Mouse (Mus musculus) thymus, postnatal 14 days (tissue): Measurements from ENCODE around the gene Krtap4-2.
"Not testable (repeated sequence)": the region's sequence is repeated elsewhere in the genome, so short reads cannot be mapped to it uniquely, and the experiment has no call there.

Experiments
- DNase-seq: peaks from one replicate; pipeline ENCODE4 v3.0.0; 2021

Krtap4-2 gene

DNA sequence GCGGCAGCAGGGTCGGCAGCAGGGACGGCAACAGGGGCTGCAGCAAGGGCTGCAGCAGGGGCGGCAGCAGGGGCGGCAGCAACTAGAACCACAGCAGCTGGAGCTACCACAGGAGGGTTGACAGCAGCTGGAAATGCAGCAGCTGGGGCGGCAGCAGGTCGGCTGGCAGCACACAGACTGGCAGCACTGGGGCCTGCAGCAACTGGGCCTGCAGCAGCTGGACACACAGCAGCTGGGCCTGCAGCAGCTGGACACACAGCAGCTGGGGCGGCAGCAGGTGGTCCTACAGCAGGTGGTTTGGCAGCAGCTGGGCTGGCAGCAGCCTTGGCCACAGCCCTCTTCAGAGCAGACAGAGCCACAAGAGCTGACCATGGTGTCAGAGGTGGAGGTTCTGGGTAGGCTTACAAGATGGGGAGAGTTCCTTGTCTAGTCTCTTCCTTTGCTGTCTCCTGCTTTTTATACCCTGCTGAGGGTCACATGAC, at the start of gene Krtap4-2:
Gene Krtap4-2 (minus strand): TSS at position 432 of the 482 bp plus-strand sequence.
- no peak for DNase-seq

DNA sequence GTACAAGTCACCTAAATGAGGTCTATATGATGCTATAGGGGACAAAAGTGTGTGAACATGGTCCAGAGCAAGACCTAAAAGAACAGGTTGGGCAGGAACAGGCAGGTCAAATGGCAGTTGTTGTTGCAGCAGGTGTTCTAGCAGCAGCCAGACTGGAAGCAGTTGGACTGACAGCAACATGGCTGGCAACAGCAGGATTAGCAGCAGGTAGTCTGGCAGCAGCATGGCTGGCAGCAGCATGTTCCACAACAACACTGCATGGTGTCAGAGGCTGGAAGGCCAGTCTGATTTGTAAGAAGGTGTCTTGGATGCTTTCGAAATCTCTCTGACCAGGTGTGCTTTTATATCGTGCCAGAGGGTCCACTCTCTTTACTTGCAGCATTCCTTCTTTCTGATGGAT, 48.6 kb upstream of the Krtap4-2 start:
- DNase-seq: no peak

DNA sequence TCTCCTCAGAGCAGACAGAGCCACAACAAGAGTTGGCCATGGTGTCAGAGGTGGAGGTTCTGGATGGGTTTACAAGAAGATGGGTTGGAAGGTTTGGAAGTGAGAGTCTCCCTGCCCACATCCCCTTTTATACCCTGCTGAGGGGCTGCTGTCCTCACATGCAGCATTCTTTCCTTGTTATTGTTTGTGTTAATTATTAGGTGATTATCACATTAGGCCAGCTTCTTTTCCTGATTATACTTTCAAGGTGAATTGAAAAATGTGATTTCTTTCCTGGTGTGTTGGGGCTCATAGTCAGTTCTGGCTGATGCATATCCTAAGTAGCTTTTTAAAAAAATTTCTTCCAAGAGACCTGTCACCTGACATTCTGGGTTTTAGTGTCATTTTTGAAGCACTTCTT, 31.0 kb upstream of the Krtap4-2 start, which contains the start of gene Krtap4-6:
Gene Krtap4-6 (minus strand): TSS at position 101 of the 400 bp plus-strand sequence.
- no peak for DNase-seq

DNA sequence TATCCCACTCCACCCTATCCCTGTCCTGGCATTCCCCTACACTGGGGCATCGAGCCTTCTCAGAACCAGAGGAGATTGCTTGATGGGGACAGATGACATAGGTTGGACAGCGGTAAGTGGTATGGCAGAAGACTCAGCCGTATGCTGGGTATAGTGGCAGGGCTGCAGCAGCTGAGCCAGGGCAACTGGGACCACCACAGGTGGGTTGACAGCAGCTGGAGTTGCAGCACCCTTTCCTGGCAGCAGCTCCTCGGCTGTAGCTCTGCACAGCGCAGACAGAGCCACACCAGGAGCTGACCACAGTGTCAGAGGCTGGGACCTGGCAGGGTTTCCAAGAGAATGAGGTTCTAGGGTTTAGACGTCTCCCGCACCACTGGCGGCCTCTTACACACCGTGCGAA, 27.9 kb upstream of the Krtap4-2 start:
- no peak for DNase-seq

DNA sequence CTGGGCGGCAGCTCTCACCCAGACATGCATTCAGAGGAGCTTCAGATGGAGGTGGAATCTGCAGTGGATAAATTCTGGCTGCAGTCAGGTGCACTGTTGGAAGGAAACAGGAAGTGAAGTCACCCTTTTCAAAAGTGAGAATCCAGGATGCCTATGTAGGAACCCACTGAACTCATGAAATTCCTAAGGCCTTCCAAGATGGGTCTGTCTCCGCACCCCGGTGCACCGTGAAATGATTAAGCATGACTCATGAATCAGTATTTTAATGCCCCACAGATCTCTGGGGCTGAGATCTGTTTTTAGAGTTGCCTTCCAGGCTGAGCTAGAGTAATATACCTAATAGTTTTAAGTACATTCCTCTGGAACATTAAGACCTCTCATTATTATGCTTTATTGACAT, 24.4 kb upstream of the Krtap4-2 start:
- DNase-seq: no peak

DNA sequence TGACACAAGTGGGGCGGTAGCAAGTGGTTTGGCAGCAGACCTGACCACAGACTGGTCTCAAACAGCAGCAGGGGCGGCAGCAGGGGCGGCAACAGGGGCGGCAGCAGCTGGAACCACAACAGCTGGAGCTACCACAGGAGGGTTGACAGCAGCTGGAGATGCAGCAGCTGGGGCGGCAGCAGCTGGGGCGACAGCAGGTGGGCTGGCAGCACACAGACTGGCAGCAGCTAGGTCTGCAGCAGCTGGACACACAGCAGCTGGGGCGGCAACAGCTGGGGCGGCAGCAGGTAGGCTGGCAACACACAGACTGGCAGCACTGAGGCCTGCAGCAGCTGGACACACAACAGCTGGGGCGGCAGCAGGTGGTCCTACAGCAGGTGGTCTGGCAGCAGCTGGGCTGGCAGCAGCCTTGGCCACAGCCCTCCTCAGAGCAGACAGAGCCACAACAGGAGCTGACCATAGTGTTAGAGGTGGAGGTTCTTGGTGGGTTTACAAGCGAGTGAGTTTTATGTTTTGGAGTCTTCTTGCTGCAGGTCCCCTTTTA, 23.7 kb upstream of the Krtap4-2 start, which contains the start of gene Gm11563:
Gene Gm11563 (minus strand): TSS at position 494 of the 544 bp plus-strand sequence.
- DNase-seq: not testable (repeated sequence)

DNA sequence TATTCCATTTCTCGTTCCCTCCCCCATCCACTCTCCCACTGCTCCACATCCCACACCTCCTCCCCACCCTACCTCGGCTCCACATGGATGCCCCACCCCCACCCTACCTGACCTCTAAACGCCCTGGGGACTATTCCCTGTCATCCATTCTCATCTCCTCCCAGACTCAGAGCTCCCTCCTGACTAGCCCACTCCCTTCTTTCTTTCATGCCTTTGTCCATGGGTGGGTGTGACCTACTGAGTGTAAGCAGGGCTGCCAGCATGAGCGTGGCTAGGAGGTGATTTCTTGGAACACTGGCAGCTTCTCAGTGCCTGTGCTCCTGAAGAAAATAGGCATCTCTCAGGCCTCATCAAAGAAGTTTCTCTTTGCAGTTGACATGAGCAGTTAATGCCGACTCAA, 22.2 kb upstream of the Krtap4-2 start:
- no peak for DNase-seq

DNA sequence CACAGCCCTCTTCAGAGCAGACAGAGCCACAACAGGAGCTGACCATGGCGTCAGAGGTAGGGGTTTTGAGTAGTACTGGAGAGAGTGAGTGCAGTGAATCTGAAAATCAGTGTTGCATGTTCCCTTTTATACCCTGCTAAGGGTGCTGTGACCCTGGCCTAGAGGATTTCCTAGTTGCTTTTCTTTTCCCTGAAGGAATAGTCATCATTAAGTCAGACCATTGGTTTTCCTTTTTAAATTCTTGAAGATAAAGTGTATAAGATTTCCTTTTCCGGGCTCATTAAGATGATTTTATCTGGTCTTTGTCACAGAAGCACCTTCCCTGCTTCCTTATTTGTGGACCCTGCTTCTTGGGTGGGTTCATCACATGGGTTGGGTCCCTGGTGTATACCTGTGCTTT, 15.3 kb upstream of the Krtap4-2 start, which contains the start of gene Gm11555:
Gene Gm11555 (minus strand): TSS at position 101 of the 400 bp plus-strand sequence.
- DNase-seq: no peak

DNA sequence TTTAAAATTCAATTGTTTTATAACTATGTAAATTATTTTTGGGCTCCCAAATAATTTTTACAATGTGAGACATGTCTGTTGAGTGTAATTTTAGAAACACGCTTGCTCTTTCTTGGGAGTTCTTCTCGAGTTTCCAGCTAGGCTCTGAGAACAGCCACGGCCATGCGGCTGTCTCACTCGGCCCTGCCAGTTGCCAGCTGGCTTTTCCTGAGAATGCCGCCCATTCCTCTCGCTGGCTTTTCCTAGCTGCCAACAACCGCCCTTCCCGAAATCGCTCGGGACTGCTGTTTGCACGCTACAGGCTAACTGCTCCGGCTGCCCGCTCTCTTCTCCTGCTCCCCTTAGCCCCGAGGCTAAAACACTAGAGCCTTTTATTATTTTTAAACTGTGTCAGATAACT, 11.6 kb upstream of the Krtap4-2 start:
- DNase-seq: no peak

DNA sequence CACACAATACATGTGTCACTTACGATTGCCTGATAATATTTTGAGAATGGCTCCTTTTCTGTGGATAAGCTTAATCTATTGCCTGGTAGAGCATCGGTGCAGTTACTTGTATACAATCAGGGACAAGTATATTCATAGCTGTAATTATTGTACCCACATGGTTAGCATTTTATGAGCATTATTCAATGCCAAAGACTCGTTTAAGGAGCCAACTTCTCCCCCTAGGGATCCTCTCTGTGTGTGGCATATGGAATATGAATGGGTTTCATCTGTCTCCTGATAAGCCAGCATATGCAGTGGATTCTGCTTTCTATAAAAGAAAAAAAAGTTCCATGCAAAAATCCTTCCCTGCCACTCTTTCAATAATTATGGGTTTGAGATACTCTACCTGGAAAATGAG, 9.5 kb upstream of the Krtap4-2 start:
- no peak for DNase-seq

DNA sequence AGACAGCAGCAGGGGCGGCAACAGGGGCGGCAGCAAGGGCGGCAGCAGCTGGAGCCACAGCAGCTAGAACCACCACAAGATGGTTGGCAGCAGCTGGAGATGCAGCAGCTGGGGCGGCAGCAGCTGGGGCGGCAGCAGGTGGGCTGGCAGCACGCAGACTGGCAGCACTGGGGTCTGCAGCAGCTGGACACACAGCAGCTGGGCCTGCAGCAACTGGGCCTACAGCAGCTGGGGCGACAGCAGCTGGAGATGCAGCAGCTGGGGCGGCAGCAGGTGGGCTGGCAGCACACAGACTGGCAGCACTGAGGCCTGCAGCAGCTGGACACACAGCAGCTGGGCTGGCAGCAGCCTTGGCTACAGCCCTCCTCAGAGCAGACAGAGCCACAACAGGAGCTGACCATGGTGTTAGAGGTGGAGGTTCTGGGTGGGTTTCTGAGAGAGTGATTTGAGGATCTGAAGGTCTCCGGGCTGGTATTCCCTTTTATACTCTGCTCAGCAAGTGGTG, 8.8 kb upstream of the Krtap4-2 start, which contains the start of gene Krtap4-7:
Gene Krtap4-7 (minus strand): TSS at position 455 of the 505 bp plus-strand sequence.
- not testable (repeated sequence) for DNase-seq

DNA sequence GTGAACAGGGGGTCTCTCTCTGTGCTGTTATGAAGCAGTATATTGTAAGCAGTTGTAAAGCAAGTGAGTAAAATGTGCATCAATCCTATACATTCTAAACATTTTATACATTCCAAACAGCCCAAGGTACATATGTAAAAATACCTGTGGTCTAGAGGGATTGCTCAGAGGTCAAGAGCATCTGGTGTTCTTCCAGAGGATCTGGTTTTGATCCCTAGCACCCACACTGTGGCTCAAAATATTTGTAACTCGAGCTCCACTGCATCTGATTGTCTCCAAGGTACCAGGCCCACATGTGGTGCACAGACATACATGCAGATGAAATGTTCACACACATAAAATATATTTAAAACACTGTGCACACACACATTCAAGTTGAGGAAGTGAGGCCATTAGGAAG, 6.0 kb upstream of the Krtap4-2 start:
- no peak for DNase-seq

DNA sequence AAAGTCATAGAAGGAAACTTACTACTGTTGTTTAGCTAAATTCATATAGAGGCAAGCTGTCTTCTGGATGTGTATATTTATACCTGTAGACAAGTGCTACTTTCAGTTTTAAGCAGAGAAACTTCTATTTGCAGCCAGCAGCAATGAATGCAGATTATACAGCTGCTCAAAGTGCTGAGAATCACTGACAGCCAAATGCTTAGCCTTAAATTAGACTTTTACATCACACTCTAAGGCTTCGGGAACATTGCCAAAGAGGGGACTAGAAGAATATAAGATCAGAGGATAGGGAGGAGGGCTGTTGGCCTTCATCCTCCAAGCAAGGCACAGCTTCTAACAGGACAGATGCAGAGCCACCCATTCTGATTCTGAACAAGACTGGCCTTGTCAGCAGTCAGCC, 2.2 kb upstream of the Krtap4-2 start:
- DNase-seq: no peak

DNA sequence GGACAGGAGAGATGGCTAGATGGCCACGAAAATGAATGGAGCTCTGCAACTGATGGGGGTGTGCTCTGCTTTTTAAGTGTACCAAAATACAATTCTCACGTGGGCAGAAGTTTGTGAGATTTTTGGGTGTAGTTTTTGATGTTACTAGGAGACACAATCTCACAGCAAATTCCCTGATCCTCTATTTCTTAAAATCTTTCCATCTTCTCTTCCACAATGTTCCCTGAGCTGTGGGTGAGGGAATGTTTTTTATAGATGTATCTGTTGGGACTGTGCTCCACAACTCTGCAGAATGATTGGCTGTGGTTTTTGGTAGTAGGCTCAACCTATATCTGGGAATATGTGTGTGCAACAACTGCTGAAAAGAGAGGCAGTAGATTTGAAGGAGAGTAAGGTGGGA, 1.6 kb downstream of the Krtap4-2 start:
- no peak for DNase-seq

DNA sequence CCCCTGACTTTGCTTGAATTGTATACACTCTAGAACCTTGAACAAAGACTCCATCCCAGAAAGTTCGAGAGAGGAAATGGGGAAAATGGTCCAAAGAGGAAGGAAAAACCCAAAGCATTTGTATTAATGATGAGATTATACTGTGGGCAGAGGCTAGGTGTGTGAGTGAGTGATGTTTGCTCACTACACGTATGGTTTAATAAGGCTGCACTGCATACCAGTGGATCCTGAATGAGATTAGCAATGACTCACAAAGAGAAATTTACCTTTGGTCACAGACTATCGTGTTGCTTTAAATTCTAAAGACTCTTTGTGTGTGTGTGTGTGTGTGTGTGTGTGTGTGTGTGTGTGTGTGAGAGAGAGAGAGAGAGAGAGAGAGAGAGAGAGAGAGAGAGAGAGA, 4.0 kb downstream of the Krtap4-2 start:
- DNase-seq: no peak

DNA sequence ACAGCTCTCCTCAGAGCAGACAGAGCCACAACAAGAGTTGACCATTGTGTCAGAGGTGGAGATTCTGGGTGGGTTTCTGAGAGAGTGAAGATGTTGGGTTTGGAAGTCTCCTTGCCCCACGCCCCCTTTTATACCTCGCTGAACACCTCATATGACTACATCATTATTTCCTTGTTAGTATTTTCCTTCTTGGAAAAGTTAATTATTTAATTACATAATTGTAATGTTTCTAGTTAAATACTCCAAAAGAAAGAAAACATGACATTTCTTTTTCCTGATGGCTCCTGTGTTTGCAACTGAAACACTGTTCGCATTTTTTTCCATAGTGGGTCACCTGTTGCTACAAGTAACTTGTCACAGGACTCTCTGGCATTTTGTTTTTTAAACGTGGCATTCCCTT, 6.7 kb downstream of the Krtap4-2 start, which contains the start of gene Krtap4-1:
Gene Krtap4-1 (minus strand): TSS at position 101 of the 400 bp plus-strand sequence.
- no peak for DNase-seq

DNA sequence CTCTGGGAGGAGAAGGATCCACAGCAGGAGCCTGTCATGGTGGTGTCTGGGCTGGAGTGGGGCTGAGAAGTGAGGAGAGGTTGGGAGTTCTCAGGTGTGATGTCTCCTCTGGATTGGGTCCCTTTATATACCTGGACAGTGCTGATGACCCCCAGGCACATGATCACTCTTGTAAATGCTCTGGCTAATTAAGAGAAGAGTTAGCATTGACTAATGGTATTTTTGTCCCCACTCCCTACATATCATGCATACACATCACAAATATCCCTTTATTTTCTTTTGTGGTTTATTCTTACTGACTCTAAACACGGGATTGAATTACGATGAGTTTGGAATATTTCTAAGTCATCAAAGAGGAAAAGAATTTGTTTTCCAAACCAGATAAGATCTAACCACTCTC, 14.5 kb downstream of the Krtap4-2 start, which contains the start of gene Gm11562:
Gene Gm11562 (minus strand): TSS at position 101 of the 400 bp plus-strand sequence.
- DNase-seq: no peak

DNA sequence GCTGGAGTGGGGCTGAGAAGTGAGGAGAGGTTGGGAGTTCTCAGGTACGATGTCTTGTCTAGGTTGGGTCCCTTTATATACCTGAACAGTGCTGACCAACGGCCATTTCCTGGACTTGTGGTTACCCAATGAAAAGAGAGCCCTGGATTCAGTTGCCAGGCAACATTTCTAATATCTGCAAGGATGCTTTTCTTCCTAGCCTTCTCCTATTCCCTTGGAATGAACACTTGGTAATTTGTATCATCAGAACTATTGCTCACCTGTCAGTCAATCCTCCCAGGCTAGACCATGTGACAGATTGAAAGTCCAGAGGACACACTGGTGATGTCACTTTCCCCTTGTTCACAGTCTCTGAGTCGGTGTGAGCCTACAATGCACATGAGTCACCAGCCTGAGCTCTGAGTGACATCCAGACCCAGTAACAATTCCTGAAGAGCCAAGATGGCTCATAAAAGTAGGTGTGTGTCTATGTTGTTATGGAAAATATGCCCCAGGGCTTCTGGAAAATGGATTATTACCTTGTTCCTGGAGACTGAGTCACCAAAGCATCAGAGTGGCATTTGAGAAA, 20.0 kb downstream of the Krtap4-2 start, which contains the start of gene Krtap2-4:
Gene Krtap2-4 (minus strand): TSS at position 51 of the 568 bp plus-strand sequence.
- no peak for DNase-seq

DNA sequence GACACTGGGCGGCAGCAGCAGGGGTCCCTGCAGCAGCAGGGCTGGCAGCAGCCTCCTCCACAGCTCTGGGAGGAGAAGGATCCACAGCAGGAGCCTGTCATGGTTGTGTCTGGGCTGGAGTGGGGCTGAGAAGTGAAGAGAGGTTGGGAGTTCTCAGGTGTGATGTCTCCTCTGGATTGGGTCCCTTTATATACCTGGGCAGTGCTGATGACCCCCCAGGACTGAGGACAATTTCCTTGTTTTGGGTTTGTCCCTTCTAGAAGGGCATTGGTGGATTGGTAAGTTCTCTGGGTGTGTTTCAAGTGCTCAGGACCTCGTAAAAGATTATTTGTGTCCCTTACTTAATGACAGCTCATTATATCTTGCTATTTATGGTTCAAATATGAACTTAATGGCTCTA, 24.8 kb downstream of the Krtap4-2 start, which contains the start of gene Gm11937:
Gene Gm11937 (minus strand): TSS at position 101 of the 400 bp plus-strand sequence.
- not testable (repeated sequence) for DNase-seq

DNA sequence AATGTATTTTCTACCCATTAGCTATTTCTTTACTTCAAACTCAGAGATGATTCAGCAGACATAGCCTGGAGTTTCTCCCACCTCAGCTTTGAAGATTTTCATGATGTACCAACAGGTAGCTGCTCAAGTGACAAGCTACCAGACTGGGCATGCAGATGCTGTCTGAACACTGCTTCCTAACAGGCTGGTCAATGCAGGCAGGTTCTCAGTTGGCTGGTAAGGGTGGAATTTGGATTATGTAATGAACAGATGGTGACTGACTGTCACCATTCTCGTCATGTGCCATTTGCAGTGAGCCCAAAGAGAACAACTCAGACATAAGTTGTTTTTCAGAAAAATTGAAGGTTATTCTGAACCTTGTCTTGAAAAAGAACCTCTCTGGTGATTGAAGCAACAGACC, 25.8 kb downstream of the Krtap4-2 start:
- no peak for DNase-seq

DNA sequence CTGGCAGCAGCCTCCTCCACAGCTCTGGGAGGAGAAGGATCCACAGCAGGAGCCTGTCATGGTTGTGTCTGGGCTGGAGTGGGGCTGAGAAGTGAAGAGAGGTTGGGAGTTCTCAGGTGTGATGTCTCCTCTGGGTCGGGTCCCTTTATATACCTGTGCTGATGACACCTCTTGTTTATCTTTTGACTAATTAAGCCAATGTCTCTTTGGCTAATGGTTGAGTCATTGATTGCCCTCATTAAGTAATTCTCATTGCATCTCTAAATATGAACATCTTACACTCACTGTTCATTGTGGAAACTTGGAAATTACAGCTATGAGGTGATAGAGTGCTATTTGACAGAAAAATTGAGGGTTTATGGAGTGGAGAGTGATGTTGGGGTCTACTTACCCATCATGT, 31.7 kb downstream of the Krtap4-2 start, which contains the start of gene Gm11938:
Gene Gm11938 (minus strand): TSS at position 101 of the 400 bp plus-strand sequence.
- not testable (repeated sequence) for DNase-seq

DNA sequence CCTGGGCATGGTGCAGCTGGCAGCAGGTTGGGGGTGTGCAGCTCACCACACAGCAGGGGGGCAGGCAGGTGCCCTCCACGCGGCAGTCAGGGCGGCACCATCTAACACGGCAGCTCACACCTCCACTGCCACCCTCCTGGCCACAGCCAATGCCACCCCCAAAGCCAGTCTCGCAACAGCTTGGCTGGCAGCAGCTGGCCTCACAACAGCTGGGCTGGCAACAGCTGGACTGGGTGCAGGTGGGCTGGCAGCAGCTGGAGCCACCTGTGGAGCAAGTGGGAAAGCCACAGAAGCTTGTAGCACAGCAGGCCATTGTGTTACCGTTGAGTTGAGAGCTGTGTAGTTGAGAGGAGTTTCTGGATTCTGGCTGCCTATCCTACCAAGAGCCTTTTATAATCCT, 37.1 kb downstream of the Krtap4-2 start, which contains the start of gene Krtap9-3:
Gene Krtap9-3 (minus strand): TSS at position 364 of the 400 bp plus-strand sequence.
- DNase-seq: not testable (repeated sequence)

DNA sequence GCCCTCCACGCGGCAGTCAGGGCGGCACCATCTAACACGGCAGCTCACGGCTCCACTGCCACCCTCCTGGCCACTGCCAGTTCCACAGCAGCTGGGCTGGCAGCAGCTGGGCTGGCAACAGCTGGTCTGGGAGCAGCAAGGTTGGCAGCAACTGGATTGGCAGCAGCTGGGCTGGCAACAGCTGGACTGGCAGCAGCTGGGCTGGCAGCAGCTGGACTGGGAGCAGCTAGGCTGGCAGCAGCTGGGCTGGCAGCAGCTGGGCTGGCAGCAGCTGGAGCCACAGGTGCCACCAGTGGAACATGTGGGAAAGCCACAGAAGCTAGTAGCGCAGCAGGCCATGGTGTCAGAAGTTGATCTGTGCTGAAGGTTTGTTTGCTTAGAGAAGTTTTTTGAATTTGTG, 43.9 kb downstream of the Krtap4-2 start, which contains the start of gene Krtap1-3:
Gene Krtap1-3 (minus strand): TSS at position 359 of the 400 bp plus-strand sequence.
- no peak for DNase-seq

DNA sequence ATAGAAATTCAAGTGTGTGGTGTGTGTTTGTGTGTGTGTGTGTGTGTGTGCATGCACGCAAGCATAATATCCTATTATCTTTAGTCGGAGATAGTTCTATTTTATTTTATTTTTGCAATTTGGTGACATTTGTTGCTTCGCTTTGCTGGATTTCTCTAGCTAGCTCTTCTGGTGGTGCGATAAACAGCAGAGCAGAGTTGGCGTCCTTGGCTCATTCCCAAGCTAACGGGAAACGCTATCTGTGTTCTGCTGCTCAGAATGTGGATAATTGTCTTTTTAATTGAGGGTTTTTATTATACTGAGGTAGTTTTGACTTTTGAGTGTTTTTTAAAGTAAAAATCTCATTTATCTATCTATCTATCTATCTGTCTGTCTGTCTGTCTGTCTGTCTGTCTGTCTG, 49.8 kb downstream of the Krtap4-2 start:
- no peak for DNase-seq
